Mouse (Mus musculus) MEL (cell line): ENCODE results near the gene Yipf7. TPM values are rescaled to one million over a fixed set of nuclear protein-coding genes. Genes with fewer than 3 reads are reported as not detected.

Experiments used
- DNase-seq: peaks from one replicate; pipeline ENCODE4 v3.0.0; 2011; ENCODE audit warnings: low read depth, low spot score
- H3K27ac ChIP-seq: 2 replicates; pipeline ENCODE4 v1.5.1; 2012; ENCODE audit warnings: low read depth, mild to moderate bottlenecking, control low read depth, low read length, moderate library complexity; ENCODE audit not compliant: control insufficient read depth
- H3K27me3 ChIP-seq, 2 experiments: fragments of 150-350 bp in 1 of 2; sonication (generic) in 1 of 2; 2 replicates each; pipeline ENCODE4 v1.6.1; 2012; ENCODE audit warnings: low read length in 2 of 2, mild to moderate bottlenecking in 2 of 2, improper control_type of control experiment in 1 of 2, moderate library complexity in 1 of 2; ENCODE audit not compliant: insufficient read depth in 2 of 2, control insufficient read depth in 1 of 2
- H3K36me3 ChIP-seq, 2 experiments: 2 replicates each; pipeline ENCODE4 v1.6.1; 2012 to 2014; ENCODE audit warnings: low read length in 2 of 2, improper control_type of control experiment in 1 of 2, inconsistent platforms in 1 of 2, mild to moderate bottlenecking in 1 of 2; ENCODE audit not compliant: insufficient read depth in 2 of 2, control insufficient read depth in 1 of 2
- H3K4me1 ChIP-seq, 2 experiments: fragments of 150-350 bp in 1 of 2; sonication (generic) in 1 of 2; 2 replicates each; pipeline ENCODE4 v1.6.1; 2012; ENCODE audit warnings: low read length in 2 of 2, improper control_type of control experiment in 1 of 2, mild to moderate bottlenecking in 1 of 2; ENCODE audit not compliant: insufficient read depth in 2 of 2, control insufficient read depth in 1 of 2
- H3K4me3 ChIP-seq, 2 experiments: fragments of 150-350 bp in 1 of 2; sonication (generic) in 1 of 2; 2 replicates each; pipeline ENCODE4 v1.5.1; 2012; ENCODE audit warnings: low read depth in 2 of 2, low read length in 2 of 2, mild to moderate bottlenecking in 2 of 2, moderate library complexity in 2 of 2, control low read depth in 1 of 2, improper control_type of control experiment in 1 of 2; ENCODE audit not compliant: control insufficient read depth in 1 of 2, insufficient read depth in 1 of 2
- H3K79me2 ChIP-seq: 2 replicates; pipeline ENCODE4 v1.6.1; 2012; ENCODE audit warnings: mild to moderate bottlenecking, low read length, moderate library complexity; ENCODE audit not compliant: control insufficient read depth, poor library complexity, insufficient read depth
- H3K9ac ChIP-seq: 2 replicates; pipeline ENCODE4 v1.6.1; 2012; ENCODE audit warnings: low read depth, mild to moderate bottlenecking, control low read depth, low read length, moderate library complexity; ENCODE audit not compliant: control insufficient read depth, poor library complexity, severe bottlenecking
- H3K9me3 ChIP-seq: fragments of 150-350 bp; sonication (generic); replicated peaks from 2 replicates; pipeline ENCODE4 v1.6.1; 2012; ENCODE audit warnings: mild to moderate bottlenecking, low read length, improper control_type of control experiment, moderate library complexity; ENCODE audit not compliant: insufficient read depth
- CHD1 ChIP-seq: IDR thresholded peaks from 2 replicates; pipeline ENCODE4 v1.6.1; 2012; ENCODE audit warnings: low read depth, mild to moderate bottlenecking, inconsistent platforms, low read length, improper control_type of control experiment
- CTCF ChIP-seq, 3 experiments: IDR thresholded peaks in 2 of 3; conservative IDR thresholded peaks in 1 of 3; 2 replicates each; pipeline ENCODE4 v1.5.1; 2011 to 2012; ENCODE audit warnings: low read length in 3 of 3, low read depth in 2 of 3, mild to moderate bottlenecking in 2 of 3, improper control_type of control experiment in 1 of 3, inconsistent platforms in 1 of 3, mixed read lengths in 1 of 3, moderate library complexity in 1 of 3; ENCODE audit not compliant: control insufficient read depth in 1 of 3, insufficient read depth in 1 of 3, poor library complexity in 1 of 3, severe bottlenecking in 1 of 3
- E2F4 ChIP-seq: IDR thresholded peaks from 2 replicates; pipeline ENCODE4 v1.6.1; 2011; ENCODE audit warnings: low read depth, low read length, improper control_type of control experiment, borderline replicate concordance
- ETS1 ChIP-seq: IDR thresholded peaks from 2 replicates; pipeline ENCODE4 v1.6.1; 2012; ENCODE audit warnings: low read depth, mild to moderate bottlenecking, inconsistent platforms, low read length, improper control_type of control experiment, moderate library complexity
- GATA1 ChIP-seq: IDR thresholded peaks from 2 replicates; pipeline ENCODE4 v1.6.1; 2011; ENCODE audit warnings: low read depth, low read length, improper control_type of control experiment
- JUND ChIP-seq: IDR thresholded peaks from 2 replicates; pipeline ENCODE4 v1.6.1; 2011; ENCODE audit warnings: low read depth, mild to moderate bottlenecking, improper control_type of control experiment, low read length
- KAT2A ChIP-seq: conservative IDR thresholded peaks from 2 replicates; pipeline ENCODE4 v1.6.1; 2012; ENCODE audit warnings: low read depth, low read length, improper control_type of control experiment, inconsistent platforms
- NRF1 ChIP-seq: IDR thresholded peaks from 2 replicates; pipeline ENCODE4 v1.6.1; 2014; ENCODE audit warnings: low read depth, mild to moderate bottlenecking, inconsistent platforms, low read length, improper control_type of control experiment, moderate library complexity; ENCODE audit not compliant: poor library complexity, insufficient read depth, severe bottlenecking
- POLR2AphosphoS2 ChIP-seq: IDR thresholded peaks from 2 replicates; pipeline ENCODE4 v1.6.1; 2011; ENCODE audit warnings: low read length, improper control_type of control experiment
- POLR2AphosphoS5 ChIP-seq: IDR thresholded peaks from 2 replicates; pipeline ENCODE4 v1.6.1; 2012; ENCODE audit warnings: low read depth, borderline replicate concordance, mild to moderate bottlenecking, inconsistent platforms, low read length, moderate library complexity, mixed read lengths
- RAD21 ChIP-seq: IDR thresholded peaks from 2 replicates; pipeline ENCODE4 v1.6.1; 2011; ENCODE audit warnings: mild to moderate bottlenecking, low read depth, low read length, improper control_type of control experiment
- SMC3 ChIP-seq: IDR thresholded peaks from 2 replicates; pipeline ENCODE4 v1.6.1; 2011; ENCODE audit warnings: low read depth, low read length, improper control_type of control experiment
- TAL1 ChIP-seq: IDR thresholded peaks from 2 replicates; pipeline ENCODE4 v1.6.1; 2012; ENCODE audit warnings: mild to moderate bottlenecking, inconsistent platforms, low read length, moderate library complexity, mixed read lengths
- TCF12 ChIP-seq: IDR thresholded peaks from 2 replicates; pipeline ENCODE4 v1.6.1; 2014; ENCODE audit warnings: low read depth, mild to moderate bottlenecking, inconsistent platforms, low read length, improper control_type of control experiment, moderate library complexity
- USF1 ChIP-seq: IDR thresholded peaks from 2 replicates; pipeline ENCODE4 v1.6.1; 2014; ENCODE audit warnings: low read depth, mild to moderate bottlenecking, inconsistent platforms, low read length, improper control_type of control experiment, moderate library complexity
- polyA plus RNA-seq, 2 experiments: library from polyadenylated mRNA; stranded (reverse) in 1 of 2; unstranded in 1 of 2; fragments of >175 nt in 1 of 2; fragments of >200 nt in 1 of 2; gene quantifications; 2 replicates each; pipeline versions ENCODE4 v1.2.1 to v1.2.4; 2012; ENCODE audit warnings: low replicate concordance in 2 of 2, low read depth in 1 of 2; ENCODE audit not compliant: insufficient read length in 2 of 2, insufficient read depth in 1 of 2, missing spikeins in 1 of 2
- total RNA-seq: library from RNA; depleted of rRNA; stranded (reverse); fragments of 300-350 nt; gene quantifications from 2 replicates; pipeline ENCODE4 v1.2.3, GENCODE M21; 2012

Gene Yipf7
- total and polyA plus RNA-seq, 3 experiments, result not detected

DNA sequence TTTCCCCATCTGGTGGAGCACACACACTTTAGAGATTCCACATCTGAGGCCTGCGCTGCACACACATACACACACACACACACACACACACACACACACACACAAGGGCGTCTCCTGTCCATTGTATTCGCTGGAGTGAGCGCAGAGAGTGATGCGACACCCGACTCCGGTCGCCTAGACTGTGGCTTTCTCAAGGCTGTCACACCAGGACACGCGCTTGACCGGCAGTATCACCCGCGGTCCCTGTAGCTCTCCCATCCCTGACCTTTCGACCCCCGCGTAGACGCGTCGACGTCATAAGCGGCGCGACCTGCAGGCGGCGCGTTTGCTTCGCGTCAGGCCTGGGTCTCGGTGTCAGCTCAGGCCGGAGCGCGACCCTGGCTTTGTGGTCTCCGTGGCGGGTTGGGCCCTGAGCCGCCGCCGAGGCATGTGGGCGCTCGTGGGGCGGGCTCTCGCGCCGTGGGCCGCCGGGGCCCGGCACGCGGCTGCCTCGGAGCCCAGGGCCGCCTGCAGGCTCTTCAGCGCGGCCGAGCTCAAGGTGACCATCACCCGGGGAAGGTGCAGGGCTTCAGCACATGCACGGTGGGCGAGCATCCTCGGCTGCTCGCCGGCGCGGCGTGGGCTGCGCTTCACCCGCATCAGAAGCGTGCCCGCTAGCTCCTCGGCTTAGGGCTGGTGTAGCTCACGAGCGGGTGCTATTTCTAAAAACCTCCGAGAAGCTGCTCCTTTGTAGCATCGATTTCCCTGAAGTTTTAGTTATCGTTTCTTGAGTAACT, 14.4 kb upstream of the Yipf7 start, which contains the start of gene Guf1 (continued):
- TF ChIP-seq NRF1 (peak; percentile 17; the same call in 1 of the 2 replicates), JUND (no peak), E2F4 (no peak)

DNA sequence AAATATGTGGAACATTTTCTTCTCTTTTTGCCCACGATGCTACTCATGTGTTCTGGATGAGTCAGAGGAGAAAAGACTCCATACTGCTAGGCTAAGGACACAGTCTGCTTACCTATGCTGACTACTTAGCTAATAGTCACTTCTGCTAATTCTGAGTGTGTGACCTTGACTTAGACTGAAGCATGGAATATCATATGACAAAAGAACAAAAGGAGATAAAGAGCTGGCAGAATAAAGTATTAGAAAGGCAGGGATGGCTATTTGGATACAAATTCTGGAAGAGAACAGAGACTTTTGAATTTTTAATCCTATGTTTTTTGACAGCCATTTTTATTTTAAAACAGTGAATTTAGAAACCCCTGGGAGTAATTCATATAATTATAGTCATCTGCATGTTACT, 768 bp downstream of the Yipf7 start:
- H3K9me3 ChIP-seq, result no peaks in the 10 kb centered on the region
- no peak overlapping the region for H3K27ac ChIP-seq
- no peak for DNase-seq
- TF ChIP-seq ETS1, result no peak
- TF ChIP-seq POLR2AphosphoS5, result no peak
- no peak for TF ChIP-seq KAT2A
- H3K36me3 ChIP-seq, result no peaks in the 10 kb centered on the region; a peak in 2 of 4 replicates
- no peak overlapping the region for H3K9ac ChIP-seq
- no peak overlapping the region for H3K4me3 ChIP-seq
- H3K79me2 ChIP-seq, result no peaks in the 10 kb centered on the region
- peaks cover 4 to 10% of the 10 kb centered on the region in 2 experiments; a peak in 3 of 4 replicates for H3K4me1 ChIP-seq
- H3K27me3 ChIP-seq, result peaks cover 0 to 1% of the 10 kb centered on the region in 2 experiments; a peak in 1 of 4 replicates

DNA sequence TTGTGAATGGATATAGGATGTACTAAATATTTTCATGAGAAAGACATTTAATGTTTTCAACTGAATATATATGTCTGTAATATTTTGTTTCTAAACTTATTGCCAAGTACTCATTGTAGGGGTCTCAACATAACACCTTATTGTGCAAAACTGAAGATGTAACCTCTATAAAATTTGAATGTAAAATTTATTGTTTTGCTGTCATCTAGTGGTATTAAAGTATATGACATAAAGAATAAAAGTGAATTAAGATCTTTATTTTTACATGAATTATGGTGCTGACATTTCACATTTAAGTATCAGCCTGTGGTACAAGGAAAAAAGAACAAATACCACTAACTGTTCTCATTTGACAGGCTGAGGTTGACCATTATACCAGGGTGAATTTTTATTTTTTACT, 18.5 kb downstream of the Yipf7 start:
- Histone ChIP-seq H3K27me3 (no peaks in the 10 kb centered on the region; a peak in 2 of 4 replicates), H3K36me3 (no peaks in the 10 kb centered on the region; a peak in 1 of 4 replicates), H3K4me3 (no peak overlapping the region), H3K27ac (no peak overlapping the region), H3K9me3 (no peaks in the 10 kb centered on the region), H3K9ac (no peak overlapping the region), H3K4me1 (no peaks in the 10 kb centered on the region), H3K79me2 (no peaks in the 10 kb centered on the region)
- TF ChIP-seq POLR2AphosphoS5 (no peak), E2F4 (no peak), RAD21 (peak; percentile 28), TCF12 (no peak), USF1 (no peak), POLR2AphosphoS2 (no peak), CHD1 (no peak), TAL1 (no peak), CTCF (IDR thresholded peaks at IDR 0.05 in 2 of 3, conservative IDR thresholded peaks at IDR 0.05 in 1 of 3; ENCODE audit: control insufficient read depth in 1 of 3, insufficient read depth in 1 of 3, low read depth in 2 of 3, low read length in 3 of 3, poor library complexity in 1 of 3, severe bottlenecking in 1 of 3) (peak in 1 of 3 experiments; percentile 19; a peak in 1 of 6 replicates), SMC3 (peak; percentile 12; the same call in 1 of the 2 replicates), GATA1 (no peak), ETS1 (no peak)
- DNase-seq, result no peak
